Mouse (Mus musculus): ENCODE data around the gene Apol7e. TPM values are rescaled to one million over a fixed set of nuclear protein-coding genes. Genes with fewer than 3 reads are reported as not detected.
A peak's percentile ranks its signal among the peaks of the same experiment; 100 is the strongest.

The Apol7e gene
- polyA plus RNA-seq, 1 experiment = 0.54 TPM

DNA sequence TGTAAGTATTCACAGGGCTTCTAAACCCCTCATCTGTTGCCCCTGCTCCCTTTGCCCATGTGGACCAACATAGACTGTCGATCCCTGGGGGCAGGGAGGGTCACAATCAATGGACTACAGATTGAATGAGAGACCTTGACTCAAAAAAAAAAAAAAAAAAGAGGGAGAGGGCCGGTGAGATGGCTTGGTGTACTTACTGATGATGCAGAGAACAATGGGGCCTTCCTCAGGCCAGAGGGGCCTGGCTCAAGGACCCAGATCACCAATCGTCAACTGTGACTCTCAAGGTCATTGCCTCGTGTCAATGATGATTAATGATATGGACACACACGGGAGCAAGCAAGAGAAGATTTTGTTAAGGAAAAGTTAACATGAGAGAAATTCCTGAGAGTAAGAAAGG lies 46.0 kb downstream of the Apol7e start:
- H3K4me3 ChIP-seq (ENCODE audit: low read depth, low read length) = no peak overlapping the region
- no peaks in the 10 kb centered on the region for H3K27me3 ChIP-seq (ENCODE audit: control insufficient read depth, insufficient read depth, low read length, poor library complexity, severe bottlenecking)
- H3K4me1 ChIP-seq (ENCODE audit: control insufficient read depth, insufficient read depth, low read length) = no peaks in the 10 kb centered on the region
- H3K9me3 ChIP-seq (replicated peaks; ENCODE audit: control insufficient read depth, insufficient read depth, low read length, poor library complexity, severe bottlenecking) = no peaks in the 10 kb centered on the region
- no peak overlapping the region for H3K9ac ChIP-seq (ENCODE audit: low read depth, poor library complexity, severe bottlenecking)
- no peak for TF ChIP-seq CTCF (IDR thresholded peaks at IDR 0.05; ENCODE audit: low read depth, low read length)
- TF ChIP-seq EP300 (IDR thresholded peaks at IDR 0.05; ENCODE audit: insufficient read depth, low read depth, low read length) = no peak
- no peak for TF ChIP-seq POLR2A (IDR thresholded peaks at IDR 0.05; ENCODE audit: insufficient read depth, low read length)
- H3K36me3 ChIP-seq (ENCODE audit: control insufficient read depth, insufficient read depth, low read length, poor library complexity, severe bottlenecking) = no peaks in the 10 kb centered on the region
- no peak overlapping the region for H3K27ac ChIP-seq (ENCODE audit: insufficient read depth, low read length)

DNA sequence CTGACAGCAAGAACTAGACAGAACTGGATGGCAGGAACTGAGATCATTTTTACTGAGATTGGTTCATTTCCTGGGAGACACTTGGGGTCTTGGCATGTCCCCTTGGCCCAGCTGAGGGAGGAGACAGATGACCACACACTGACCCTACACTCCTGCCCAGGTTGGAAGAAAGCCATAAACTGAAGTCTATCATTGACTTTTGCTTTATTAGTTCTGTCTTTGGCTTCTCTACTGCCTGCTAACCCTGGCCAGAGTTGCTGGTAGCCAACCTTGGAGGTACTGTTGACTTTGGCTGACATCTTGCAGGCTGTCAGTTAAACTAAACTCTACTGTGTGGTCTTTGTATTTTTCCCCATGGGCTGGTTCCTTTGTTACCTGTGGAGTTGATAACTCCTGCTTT lies 46.4 kb downstream of the Apol7e start:
- TF ChIP-seq EP300 (IDR thresholded peaks at IDR 0.05; ENCODE audit: insufficient read depth, low read depth, low read length) (no peak), POLR2A (IDR thresholded peaks at IDR 0.05; ENCODE audit: insufficient read depth, low read length) (no peak), CTCF (IDR thresholded peaks at IDR 0.05; ENCODE audit: low read depth, low read length) (no peak)
- Histone ChIP-seq H3K27ac (ENCODE audit: insufficient read depth, low read length) (no peak overlapping the region), H3K4me1 (ENCODE audit: control insufficient read depth, insufficient read depth, low read length) (no peaks in the 10 kb centered on the region)

GRCm38 (mm10) chr15:77746326-77746725 lies 47.7 kb downstream of the Apol7e start:
- no peaks in the 10 kb centered on the region for H3K27me3 ChIP-seq (ENCODE audit: control insufficient read depth, insufficient read depth, low read length, poor library complexity, severe bottlenecking)
- no peak overlapping the region for H3K27ac ChIP-seq (ENCODE audit: insufficient read depth, low read length)
- TF ChIP-seq EP300 (IDR thresholded peaks at IDR 0.05; ENCODE audit: insufficient read depth, low read depth, low read length) (no peak), POLR2A (IDR thresholded peaks at IDR 0.05; ENCODE audit: insufficient read depth, low read length) (no peak), CTCF (IDR thresholded peaks at IDR 0.05; ENCODE audit: low read depth, low read length) (no peak)
- H3K9ac ChIP-seq (ENCODE audit: low read depth, poor library complexity, severe bottlenecking) = no peak overlapping the region
- H3K4me1 ChIP-seq (ENCODE audit: control insufficient read depth, insufficient read depth, low read length) = no peaks in the 10 kb centered on the region
- H3K9me3 ChIP-seq (replicated peaks; ENCODE audit: control insufficient read depth, insufficient read depth, low read length, poor library complexity, severe bottlenecking) = no peaks in the 10 kb centered on the region
- H3K4me3 ChIP-seq (ENCODE audit: low read depth, low read length) = no peak overlapping the region
- H3K36me3 ChIP-seq (ENCODE audit: control insufficient read depth, insufficient read depth, low read length, poor library complexity, severe bottlenecking) = no peaks in the 10 kb centered on the region

More for the DNA sequence above, 46.4 kb downstream of the Apol7e start:
- H3K9ac ChIP-seq (ENCODE audit: low read depth, poor library complexity, severe bottlenecking) = no peak overlapping the region
- no peaks in the 10 kb centered on the region for H3K27me3 ChIP-seq (ENCODE audit: control insufficient read depth, insufficient read depth, low read length, poor library complexity, severe bottlenecking)
- no peaks in the 10 kb centered on the region for H3K9me3 ChIP-seq (replicated peaks; ENCODE audit: control insufficient read depth, insufficient read depth, low read length, poor library complexity, severe bottlenecking)
- no peak overlapping the region for H3K4me3 ChIP-seq (ENCODE audit: low read depth, low read length)
- no peaks in the 10 kb centered on the region for H3K36me3 ChIP-seq (ENCODE audit: control insufficient read depth, insufficient read depth, low read length, poor library complexity, severe bottlenecking)

DNA sequence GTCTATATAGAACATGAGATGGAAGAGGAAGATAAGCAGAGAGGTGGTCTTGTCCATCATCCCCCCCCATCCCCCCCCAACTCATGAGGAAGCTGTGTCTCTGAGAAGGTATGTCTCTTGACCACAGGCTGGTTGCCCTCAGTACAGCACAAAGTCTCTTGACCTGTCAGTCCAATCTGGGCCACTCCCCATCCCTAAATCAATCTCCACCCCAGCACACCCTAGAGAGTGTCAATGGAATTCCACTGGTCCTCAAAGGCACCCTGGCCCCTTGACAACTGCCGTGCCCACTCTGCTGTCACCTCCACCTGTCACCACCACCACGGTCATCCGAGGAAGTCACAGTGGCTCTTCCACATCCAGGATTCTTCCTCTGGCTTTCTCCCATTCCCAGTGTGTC lies 49.8 kb downstream of the Apol7e start:
- Histone ChIP-seq H3K9me3 (replicated peaks; ENCODE audit: control insufficient read depth, insufficient read depth, low read length, poor library complexity, severe bottlenecking) (no peaks in the 10 kb centered on the region), H3K9ac (ENCODE audit: low read depth, poor library complexity, severe bottlenecking) (no peak overlapping the region)
- TF ChIP-seq POLR2A (IDR thresholded peaks at IDR 0.05; ENCODE audit: insufficient read depth, low read length) = no peak
- TF ChIP-seq CTCF (IDR thresholded peaks at IDR 0.05; ENCODE audit: low read depth, low read length) = no peak
- no peak for TF ChIP-seq EP300 (IDR thresholded peaks at IDR 0.05; ENCODE audit: insufficient read depth, low read depth, low read length)

DNA sequence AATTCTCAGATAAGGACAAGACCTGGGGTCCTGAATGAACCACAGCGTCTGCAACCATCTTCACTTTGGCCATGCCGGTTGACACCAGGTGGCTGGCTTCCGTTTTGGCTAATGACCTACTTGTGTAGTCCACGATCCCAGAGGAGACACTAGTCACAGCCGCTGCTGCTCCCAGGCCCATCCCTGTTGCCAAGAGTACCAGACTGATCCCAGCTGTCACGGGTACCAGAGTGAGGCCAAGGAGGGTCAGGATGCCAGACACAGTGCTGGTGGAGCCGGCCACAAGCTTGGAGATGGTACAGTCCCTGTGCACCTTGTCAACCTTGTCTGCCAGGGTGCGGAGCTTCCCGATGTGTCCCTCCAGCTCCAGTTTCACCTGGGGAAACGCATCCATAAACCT lies 51.1 kb downstream of the Apol7e start:
- H3K9ac ChIP-seq (ENCODE audit: low read depth, poor library complexity, severe bottlenecking) = no peak overlapping the region
- H3K27ac ChIP-seq (ENCODE audit: insufficient read depth, low read length) = no peak overlapping the region
- H3K9me3 ChIP-seq (replicated peaks; ENCODE audit: control insufficient read depth, insufficient read depth, low read length, poor library complexity, severe bottlenecking) = no peaks in the 10 kb centered on the region
- H3K4me3 ChIP-seq (ENCODE audit: low read depth, low read length) = no peak overlapping the region
- TF ChIP-seq EP300 (IDR thresholded peaks at IDR 0.05; ENCODE audit: insufficient read depth, low read depth, low read length) (no peak), CTCF (IDR thresholded peaks at IDR 0.05; ENCODE audit: low read depth, low read length) (no peak), POLR2A (IDR thresholded peaks at IDR 0.05; ENCODE audit: insufficient read depth, low read length) (no peak)
- H3K27me3 ChIP-seq (ENCODE audit: control insufficient read depth, insufficient read depth, low read length, poor library complexity, severe bottlenecking) = no peaks in the 10 kb centered on the region
- H3K4me1 ChIP-seq (ENCODE audit: control insufficient read depth, insufficient read depth, low read length) = no peaks in the 10 kb centered on the region
- no peaks in the 10 kb centered on the region for H3K36me3 ChIP-seq (ENCODE audit: control insufficient read depth, insufficient read depth, low read length, poor library complexity, severe bottlenecking)

More for the DNA sequence above, 49.8 kb downstream of the Apol7e start:
- Histone ChIP-seq H3K27ac (ENCODE audit: insufficient read depth, low read length) (no peak overlapping the region), H3K27me3 (ENCODE audit: control insufficient read depth, insufficient read depth, low read length, poor library complexity, severe bottlenecking) (no peaks in the 10 kb centered on the region), H3K4me3 (ENCODE audit: low read depth, low read length) (no peak overlapping the region), H3K4me1 (ENCODE audit: control insufficient read depth, insufficient read depth, low read length) (no peaks in the 10 kb centered on the region), H3K36me3 (ENCODE audit: control insufficient read depth, insufficient read depth, low read length, poor library complexity, severe bottlenecking) (no peaks in the 10 kb centered on the region)

- no peaks in the 10 kb centered on the region for H3K27me3 ChIP-seq (ENCODE audit: control insufficient read depth, insufficient read depth, low read length, poor library complexity, severe bottlenecking)
- TF ChIP-seq POLR2A (IDR thresholded peaks at IDR 0.05; ENCODE audit: insufficient read depth, low read length) (no peak), CTCF (IDR thresholded peaks at IDR 0.05; ENCODE audit: low read depth, low read length) (peak; percentile 69)
Measured at GRCm38 (mm10) chr15:77750461-77750860, 51.8 kb downstream of the Apol7e start.

More at GRCm38 (mm10) chr15:77750461-77750860, 51.8 kb downstream of the Apol7e start:
- H3K27ac ChIP-seq (ENCODE audit: insufficient read depth, low read length) = no peak overlapping the region
- H3K4me3 ChIP-seq (ENCODE audit: low read depth, low read length) = no peak overlapping the region
- H3K4me1 ChIP-seq (ENCODE audit: control insufficient read depth, insufficient read depth, low read length) = no peaks in the 10 kb centered on the region
- H3K9me3 ChIP-seq (replicated peaks; ENCODE audit: control insufficient read depth, insufficient read depth, low read length, poor library complexity, severe bottlenecking) = no peaks in the 10 kb centered on the region
- H3K9ac ChIP-seq (ENCODE audit: low read depth, poor library complexity, severe bottlenecking) = no peak overlapping the region
- H3K36me3 ChIP-seq (ENCODE audit: control insufficient read depth, insufficient read depth, low read length, poor library complexity, severe bottlenecking) = no peaks in the 10 kb centered on the region

All from ES-Bruce4 (cell line).